Mouse (Mus musculus) cerebral cortex, adult 2 months (tissue): Measurements from ENCODE around the gene Siglecf.

Source experiments
- WGBS: fragments of 180-500 bp; shearing (Covaris S2); methylation state at CpG from one replicate; pipeline ENCODE4 v1.1.7; 2018; 5-methylcytosine and 5-hydroxymethylcytosine counted together

Siglecf gene

GRCm38 (mm10) chr7:43351154-43351553 lies at the start of gene Siglecf:
Gene Siglecf (plus strand): TSS chr7:43351341.
- 69% methylated on average over 3 of the region's 3 CpGs for WGBS

GRCm38 (mm10) chr7:43305235-43305634 lies 45.9 kb upstream of the Siglecf start:
- 60% methylated on average over 3 of the region's 3 CpGs for WGBS

- WGBS, result 90% methylated on average over 2 of the region's 2 CpGs
Measured at GRCm38 (mm10) chr7:43309069-43309468, 42.1 kb upstream of the Siglecf start.

GRCm38 (mm10) chr7:43311632-43312031 lies 39.5 kb upstream of the Siglecf start:
- WGBS, result 45% methylated on average over 6 of the region's 6 CpGs

- under 1% methylated on average over 32 of the region's 32 CpGs for WGBS
Measured at GRCm38 (mm10) chr7:43312386-43313012, 38.6 kb upstream of the Siglecf start.

GRCm38 (mm10) chr7:43313013-43313428 lies 38.1 kb upstream of the Siglecf start, which contains the start of gene Zfp715:
Gene Zfp715 (minus strand): TSS chr7:43313294.
- WGBS, result under 1% methylated on average over 33 of the region's 33 CpGs

GRCm38 (mm10) chr7:43326223-43326780 lies 24.8 kb upstream of the Siglecf start:
- 42% methylated on average over 10 of the region's 10 CpGs for WGBS

GRCm38 (mm10) chr7:43328101-43328500 lies 23.0 kb upstream of the Siglecf start:
- WGBS, result 68% methylated on average over 4 of the region's 4 CpGs

- 39% methylated on average over 5 of the region's 7 CpGs for WGBS
Measured at GRCm38 (mm10) chr7:43333203-43333602, 17.9 kb upstream of the Siglecf start.

- WGBS, result 61% methylated on average over 2 of the region's 2 CpGs
Measured at GRCm38 (mm10) chr7:43333899-43334298, 17.2 kb upstream of the Siglecf start.

GRCm38 (mm10) chr7:43340771-43341170 lies 10.4 kb upstream of the Siglecf start:
- 84% methylated on average over 4 of the region's 4 CpGs for WGBS

GRCm38 (mm10) chr7:43343191-43343590 lies 8.0 kb upstream of the Siglecf start:
- WGBS, result 81% methylated on average over 5 of the region's 5 CpGs

- WGBS, result 83% methylated on average over 2 of the region's 2 CpGs
Measured at GRCm38 (mm10) chr7:43344020-43344419, 7.1 kb upstream of the Siglecf start.

- 77% methylated on average over 4 of the region's 4 CpGs for WGBS
Measured at GRCm38 (mm10) chr7:43344491-43344890, 6.7 kb upstream of the Siglecf start.

GRCm38 (mm10) chr7:43346148-43346547 lies 5.0 kb upstream of the Siglecf start:
- 70% methylated on average over 4 of the region's 4 CpGs for WGBS

GRCm38 (mm10) chr7:43346571-43346970 lies 4.6 kb upstream of the Siglecf start:
- 85% methylated on average over 1 of the region's 1 CpGs for WGBS

- 69% methylated on average over 5 of the region's 5 CpGs for WGBS
Measured at GRCm38 (mm10) chr7:43349623-43350022, 1.5 kb upstream of the Siglecf start.

- 66% methylated on average over 4 of the region's 4 CpGs for WGBS
Measured at GRCm38 (mm10) chr7:43353118-43353517, 2.0 kb downstream of the Siglecf start.

GRCm38 (mm10) chr7:43353758-43354157 lies 2.6 kb downstream of the Siglecf start:
- 62% methylated on average over 4 of the region's 4 CpGs for WGBS

GRCm38 (mm10) chr7:43354893-43355835 lies 4.0 kb downstream of the Siglecf start:
- 14% methylated on average over 12 of the region's 12 CpGs for WGBS

- 87% methylated on average over 3 of the region's 3 CpGs for WGBS
Measured at GRCm38 (mm10) chr7:43358556-43358955, 7.4 kb downstream of the Siglecf start.

- WGBS, result 85% methylated on average over 1 of the region's 1 CpGs
Measured at GRCm38 (mm10) chr7:43361442-43361841, 10.3 kb downstream of the Siglecf start.
